Mouse (Mus musculus) stomach, postnatal 0 days (tissue): ENCODE measurements around the gene Cxcl12. TPM values are rescaled to one million over a fixed set of nuclear protein-coding genes. Genes with fewer than 3 reads are reported as not detected.

ENCODE experiments used
- ATAC-seq: fragments of 200-750 bp; cut with Nextera tagmentation; 2 replicates; pipeline ENCODE4 v1.8.0; 2017; ENCODE audit not compliant: low FRiP score, low TSS enrichment
- DNase-seq: peaks from one replicate; pipeline ENCODE4 v3.0.0-alpha.2; 2016; ENCODE audit warnings: low spot score
- H3K27ac ChIP-seq: fragments of 300-500 bp; sonication (generic); replicated peaks from 2 replicates; pipeline ENCODE4 v1.5.1; 2014; ENCODE audit warnings: mild to moderate bottlenecking, control low read depth
- H3K27me3 ChIP-seq: fragments of 300-500 bp; sonication (generic); 2 replicates; pipeline ENCODE4 v1.6.1; 2014; ENCODE audit warnings: low read length; ENCODE audit not compliant: control insufficient read depth, insufficient read depth
- H3K36me3 ChIP-seq: fragments of 300-500 bp; sonication (generic); 2 replicates; pipeline ENCODE4 v1.6.1; 2014; ENCODE audit warnings: low read length, mixed read lengths; ENCODE audit not compliant: control insufficient read depth, insufficient read depth
- H3K4me1 ChIP-seq: fragments of 300-500 bp; sonication (generic); replicated peaks from 2 replicates; pipeline ENCODE4 v1.6.1; 2014; ENCODE audit warnings: antibody characterized with exemption; ENCODE audit not compliant: control insufficient read depth, insufficient read depth
- H3K4me2 ChIP-seq: fragments of 300-500 bp; sonication (generic); replicated peaks from 2 replicates; pipeline ENCODE4 v1.6.1; 2014; ENCODE audit warnings: low read depth, mild to moderate bottlenecking, control low read depth, moderate library complexity
- H3K4me3 ChIP-seq: fragments of 300-500 bp; sonication (generic); 2 replicates; pipeline ENCODE4 v1.5.1; 2014; ENCODE audit warnings: low read depth, low read length, control low read depth
- H3K9ac ChIP-seq: fragments of 300-500 bp; sonication (generic); 2 replicates; pipeline ENCODE4 v1.6.1; 2014; ENCODE audit warnings: mild to moderate bottlenecking, low read length, control low read depth, mixed read lengths
- H3K9me3 ChIP-seq: fragments of 300-500 bp; sonication (generic); 2 replicates; pipeline ENCODE4 v1.6.1; 2016; ENCODE audit warnings: low read length; ENCODE audit not compliant: control insufficient read depth
- CTCF ChIP-seq: IDR thresholded peaks from 2 replicates; pipeline ENCODE4 v1.5.1; 2016; ENCODE audit warnings: antibody characterized with exemption, low read depth, mild to moderate bottlenecking, moderate library complexity
- EP300 ChIP-seq: optimal IDR thresholded peaks from 2 replicates; pipeline ENCODE3; 2016; ENCODE audit warnings: antibody characterized with exemption
- WGBS: fragments of 180-500 bp; shearing (Covaris S2); extraction: QIAGEN DNeasy Blood & Tissue Kit; methylation state at CpG from one replicate; pipeline ENCODE4 v1.1.7; 2014; 5-methylcytosine and 5-hydroxymethylcytosine counted together
- polyA plus RNA-seq: library from polyadenylated mRNA; unstranded; fragments of >200 nt; fragmentation: Nextera tagmentation; extraction: Ambion mirVana; gene quantifications from 2 replicates; pipeline ENCODE4 v1.2.1, GENCODE M21; 2015

The Cxcl12 gene
- polyA plus RNA-seq, 1 experiment from 2014 or later, result 61.1 TPM

DNA sequence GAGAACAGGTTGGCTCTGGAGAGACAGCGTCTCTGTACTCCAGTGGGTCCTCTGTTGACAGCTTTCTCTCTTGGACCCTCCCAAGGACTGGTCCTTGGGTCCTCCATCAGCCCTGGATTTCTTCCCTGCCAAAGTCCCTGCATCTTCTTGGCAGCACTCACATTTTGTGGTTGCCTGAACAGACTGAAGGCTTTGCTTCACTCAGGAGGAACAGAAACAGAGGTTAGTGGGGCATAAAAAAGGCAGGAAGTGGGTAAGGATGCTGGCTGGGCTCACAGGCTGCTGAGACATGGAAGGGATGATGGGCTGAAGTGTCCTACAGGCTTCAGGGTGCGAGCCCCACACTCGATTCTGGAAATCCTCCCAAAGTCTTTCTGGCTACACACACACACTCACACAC, 35.8 kb downstream of the Cxcl12 start:
- Histone ChIP-seq H3K9me3 (no peaks in the 10 kb centered on the region), H3K4me1 (no peaks in the 10 kb centered on the region), H3K4me2 (no peak overlapping the region), H3K27me3 (no peaks in the 10 kb centered on the region), H3K4me3 (no peak overlapping the region), H3K36me3 (no peaks in the 10 kb centered on the region), H3K27ac (no peak overlapping the region), H3K9ac (no peak overlapping the region)
- 93% methylated on average over 3 of the region's 3 CpGs for WGBS
- DNase-seq (no peak), ATAC-seq (no peak)
- TF ChIP-seq CTCF (no peak), EP300 (no peak)

DNA sequence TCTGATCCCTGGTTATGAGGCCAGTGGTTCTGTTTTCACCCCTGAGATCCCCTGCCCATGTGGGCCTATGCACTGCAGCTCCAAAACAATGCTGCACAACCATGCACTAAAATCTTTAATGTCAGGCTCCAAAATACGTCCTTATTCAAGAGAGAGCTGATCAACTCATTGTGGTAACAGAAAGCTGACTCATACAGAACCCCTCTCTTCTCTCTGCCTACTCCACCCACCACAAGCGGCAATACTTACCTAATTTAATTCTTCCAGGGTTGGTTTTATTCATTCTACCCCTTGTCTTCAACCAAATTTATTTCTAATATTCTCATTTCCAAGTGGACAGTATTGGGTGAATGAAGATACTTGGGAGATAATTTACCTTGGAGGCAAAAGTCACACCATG, 38.5 kb downstream of the Cxcl12 start:
- TF ChIP-seq CTCF, result no peak
- H3K27ac ChIP-seq, result no peak overlapping the region
- no peaks in the 10 kb centered on the region for H3K4me1 ChIP-seq
- H3K4me3 ChIP-seq, result no peak overlapping the region
- ATAC-seq (no peak), DNase-seq (no peak)
- H3K27me3 ChIP-seq, result no peaks in the 10 kb centered on the region
- WGBS, result 87% methylated on average over 2 of the region's 2 CpGs
- H3K9ac ChIP-seq, result no peak overlapping the region
- H3K36me3 ChIP-seq, result no peaks in the 10 kb centered on the region
- H3K9me3 ChIP-seq, result no peaks in the 10 kb centered on the region
- no peak overlapping the region for H3K4me2 ChIP-seq

DNA sequence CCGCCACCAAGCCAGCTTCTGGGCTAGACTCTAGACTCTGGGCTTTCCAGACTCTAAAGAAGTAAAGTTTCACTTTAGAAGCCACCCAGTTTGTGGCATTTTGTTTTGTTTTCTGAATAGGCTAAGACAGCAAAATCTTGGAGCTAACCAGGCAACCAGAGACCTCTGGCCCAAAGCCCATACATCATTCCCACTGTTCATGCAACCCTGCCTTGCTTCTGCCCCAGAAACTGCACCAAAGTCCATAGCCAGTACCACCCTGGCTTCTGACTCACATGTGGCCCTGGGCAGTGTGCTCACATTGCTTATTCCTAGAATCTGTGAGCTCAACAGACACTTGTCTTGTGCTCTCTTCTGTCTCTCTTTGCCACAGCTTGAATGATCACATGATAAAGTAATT, 39.0 kb downstream of the Cxcl12 start:
- Histone ChIP-seq H3K4me3 (no peak overlapping the region), H3K27ac (no peak overlapping the region), H3K4me1 (no peaks in the 10 kb centered on the region), H3K4me2 (no peak overlapping the region), H3K9me3 (no peaks in the 10 kb centered on the region), H3K9ac (no peak overlapping the region), H3K36me3 (no peaks in the 10 kb centered on the region), H3K27me3 (no peaks in the 10 kb centered on the region)
- ATAC-seq (no peak), DNase-seq (no peak)
- 96% methylated on average over 1 of the region's 1 CpGs for WGBS
- TF ChIP-seq CTCF (no peak), EP300 (no peak)

DNA sequence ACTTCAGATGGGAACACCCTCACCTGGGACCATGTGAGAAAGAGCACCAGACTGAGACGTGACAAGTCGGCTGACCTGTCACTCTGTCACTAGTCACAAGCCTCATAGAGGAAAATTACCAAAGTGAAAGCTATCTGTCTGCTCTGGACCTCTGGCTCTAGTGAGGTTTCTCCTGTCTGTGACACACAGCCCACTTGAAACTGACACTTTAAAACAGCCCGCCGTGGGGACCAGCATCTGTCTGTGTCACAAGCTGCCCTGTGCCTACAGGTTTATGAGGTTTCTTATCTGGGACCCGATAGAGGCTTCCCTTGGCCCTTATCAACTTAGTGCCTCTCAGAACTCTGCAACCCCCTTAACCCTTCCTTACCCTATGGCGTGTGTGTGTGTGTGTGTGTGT, 41.8 kb downstream of the Cxcl12 start:
- 37% methylated on average over 6 of the region's 6 CpGs for WGBS
- DNase-seq, result no peak
- ATAC-seq, result no peak

DNA sequence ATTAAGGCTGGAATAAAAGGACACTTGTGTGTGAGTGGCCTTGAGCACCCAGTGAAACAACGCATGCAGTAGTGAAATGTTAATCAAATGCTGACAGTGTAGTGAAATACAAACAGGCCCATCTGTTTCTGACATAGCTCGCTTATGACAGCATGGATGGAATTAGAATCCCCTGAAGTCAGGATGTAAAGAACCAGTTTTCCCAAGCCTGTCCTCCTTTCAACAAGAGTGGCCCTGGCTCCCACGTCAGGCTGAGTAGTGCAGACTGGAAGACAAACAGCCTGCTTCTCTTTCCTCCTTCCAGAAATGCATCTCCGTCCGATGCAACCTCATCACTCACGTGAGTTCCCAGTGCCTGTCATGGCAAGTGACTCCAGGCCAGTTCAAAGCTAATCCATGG, 42.2 kb downstream of the Cxcl12 start:
- WGBS, result 36% methylated on average over 6 of the region's 6 CpGs
- no peak for ATAC-seq
- no peaks in the 10 kb centered on the region for H3K4me1 ChIP-seq
- no peak overlapping the region for H3K27ac ChIP-seq
- DNase-seq, result no peak
- no peaks in the 10 kb centered on the region for H3K9me3 ChIP-seq
- no peaks in the 10 kb centered on the region for H3K36me3 ChIP-seq
- TF ChIP-seq EP300 (no peak), CTCF (no peak)
- H3K9ac ChIP-seq, result no peak overlapping the region
- no peaks in the 10 kb centered on the region for H3K27me3 ChIP-seq
- H3K4me3 ChIP-seq, result no peak overlapping the region
- no peak overlapping the region for H3K4me2 ChIP-seq

More for the DNA sequence above, 41.8 kb downstream of the Cxcl12 start:
- H3K27me3 ChIP-seq, result no peaks in the 10 kb centered on the region
- H3K27ac ChIP-seq, result no peak overlapping the region
- H3K9ac ChIP-seq, result no peak overlapping the region
- no peaks in the 10 kb centered on the region for H3K4me1 ChIP-seq
- H3K36me3 ChIP-seq, result no peaks in the 10 kb centered on the region
- H3K4me3 ChIP-seq, result no peak overlapping the region
- no peak overlapping the region for H3K4me2 ChIP-seq
- no peak for TF ChIP-seq CTCF
- TF ChIP-seq EP300, result no peak
- H3K9me3 ChIP-seq, result no peaks in the 10 kb centered on the region

DNA sequence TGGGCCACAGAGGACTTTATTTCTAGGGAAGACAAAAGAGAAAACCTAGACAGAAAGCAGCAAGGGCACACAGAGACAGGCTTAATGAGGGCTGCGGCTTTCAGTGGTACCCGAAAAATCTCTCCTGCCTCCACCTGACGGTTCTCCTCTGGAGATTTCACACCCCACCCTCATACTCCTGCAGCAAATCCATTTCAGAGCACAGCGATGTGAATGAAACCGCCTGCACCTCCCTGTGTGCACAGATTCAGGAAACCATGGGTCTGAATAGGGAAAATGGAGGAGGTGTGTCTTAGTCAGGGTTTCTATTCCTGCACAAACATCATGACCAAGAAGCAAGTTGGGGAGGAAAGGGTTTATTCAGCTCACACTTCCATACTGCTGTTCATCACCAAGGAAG, 46.2 kb downstream of the Cxcl12 start:
- no peak for ATAC-seq
- Histone ChIP-seq H3K27me3 (no peaks in the 10 kb centered on the region), H3K9ac (no peak overlapping the region), H3K36me3 (no peaks in the 10 kb centered on the region), H3K4me1 (no peaks in the 10 kb centered on the region), H3K9me3 (no peaks in the 10 kb centered on the region), H3K27ac (no peak overlapping the region), H3K4me3 (no peak overlapping the region), H3K4me2 (no peak overlapping the region)
- no peak for DNase-seq
- WGBS, result 79% methylated on average over 5 of the region's 5 CpGs
- TF ChIP-seq EP300, result no peak
- no peak for TF ChIP-seq CTCF
